Mouse (Mus musculus) embryonic facial prominence, embryonic 11.5 days (tissue): ENCODE measurements around the gene Usb1. TPM values are rescaled to one million over a fixed set of nuclear protein-coding genes. Genes with fewer than 3 reads are reported as not detected.

Source experiments
- ATAC-seq: fragments of 200-750 bp; cut with Nextera tagmentation; replicated peaks from 2 replicates; pipeline ENCODE4 v1.8.0; 2017; ENCODE audit warnings: low read depth; ENCODE audit not compliant: insufficient number of reproducible peaks, low FRiP score, low TSS enrichment
- DNase-seq: peaks from one replicate; pipeline ENCODE4 v3.0.0-alpha.2; 2015; ENCODE audit warnings: low spot score
- H3K27ac ChIP-seq: fragments of 300-500 bp; sonication (generic); replicated peaks from 2 replicates; pipeline ENCODE4 v1.5.1; 2014; ENCODE audit warnings: mild to moderate bottlenecking, low read depth, low read length, control low read depth
- H3K27me3 ChIP-seq: fragments of 300-500 bp; sonication (generic); 2 replicates; pipeline ENCODE4 v1.6.1; 2014; ENCODE audit warnings: mild to moderate bottlenecking, low read length, moderate library complexity, mixed read lengths; ENCODE audit not compliant: control insufficient read depth, insufficient read depth
- H3K36me3 ChIP-seq: fragments of 300-500 bp; sonication (generic); replicated peaks from 2 replicates; pipeline ENCODE4 v1.6.1; 2014; ENCODE audit warnings: low read depth, mild to moderate bottlenecking, low read length, moderate library complexity, mixed read lengths; ENCODE audit not compliant: control insufficient read depth, insufficient read depth
- H3K4me1 ChIP-seq: fragments of 300-500 bp; sonication (generic); 2 replicates; pipeline ENCODE4 v1.6.1; 2014; ENCODE audit warnings: low read length, mixed read lengths; ENCODE audit not compliant: control insufficient read depth, insufficient read depth
- H3K4me2 ChIP-seq: fragments of 300-500 bp; sonication (generic); 2 replicates; pipeline ENCODE4 v1.6.1; 2014; ENCODE audit warnings: low read depth, mild to moderate bottlenecking, control low read depth, low read length, moderate library complexity
- H3K4me3 ChIP-seq: fragments of 300-500 bp; sonication (generic); 2 replicates; pipeline ENCODE4 v1.5.1; 2014; ENCODE audit warnings: low read depth, low read length, control low read depth
- H3K9ac ChIP-seq: fragments of 300-500 bp; sonication (generic); replicated peaks from 2 replicates; pipeline ENCODE4 v1.6.1; 2014; ENCODE audit warnings: mild to moderate bottlenecking, control low read depth, low read length
- H3K9me3 ChIP-seq: fragments of 300-500 bp; sonication (generic); replicated peaks from 2 replicates; pipeline ENCODE4 v1.6.1; 2016; ENCODE audit warnings: mild to moderate bottlenecking, low read length, inconsistent platforms, mixed read lengths; ENCODE audit not compliant: control insufficient read depth
- WGBS: fragments of 180-500 bp; shearing (Covaris S2); extraction: QIAGEN DNeasy Blood & Tissue Kit; methylation state at CpG from one replicate; pipeline ENCODE4 v1.1.7; 2014; 5-methylcytosine and 5-hydroxymethylcytosine counted together
- polyA plus RNA-seq: library from polyadenylated mRNA; unstranded; fragments of >200 nt; fragmentation: Nextera tagmentation; extraction: Ambion mirVana; gene quantifications from 2 replicates; pipeline ENCODE4 v1.2.1, GENCODE M21; 2014

The Usb1 gene
- polyA plus RNA-seq, 1 experiment from 2014 or later: 36.5 TPM

DNA sequence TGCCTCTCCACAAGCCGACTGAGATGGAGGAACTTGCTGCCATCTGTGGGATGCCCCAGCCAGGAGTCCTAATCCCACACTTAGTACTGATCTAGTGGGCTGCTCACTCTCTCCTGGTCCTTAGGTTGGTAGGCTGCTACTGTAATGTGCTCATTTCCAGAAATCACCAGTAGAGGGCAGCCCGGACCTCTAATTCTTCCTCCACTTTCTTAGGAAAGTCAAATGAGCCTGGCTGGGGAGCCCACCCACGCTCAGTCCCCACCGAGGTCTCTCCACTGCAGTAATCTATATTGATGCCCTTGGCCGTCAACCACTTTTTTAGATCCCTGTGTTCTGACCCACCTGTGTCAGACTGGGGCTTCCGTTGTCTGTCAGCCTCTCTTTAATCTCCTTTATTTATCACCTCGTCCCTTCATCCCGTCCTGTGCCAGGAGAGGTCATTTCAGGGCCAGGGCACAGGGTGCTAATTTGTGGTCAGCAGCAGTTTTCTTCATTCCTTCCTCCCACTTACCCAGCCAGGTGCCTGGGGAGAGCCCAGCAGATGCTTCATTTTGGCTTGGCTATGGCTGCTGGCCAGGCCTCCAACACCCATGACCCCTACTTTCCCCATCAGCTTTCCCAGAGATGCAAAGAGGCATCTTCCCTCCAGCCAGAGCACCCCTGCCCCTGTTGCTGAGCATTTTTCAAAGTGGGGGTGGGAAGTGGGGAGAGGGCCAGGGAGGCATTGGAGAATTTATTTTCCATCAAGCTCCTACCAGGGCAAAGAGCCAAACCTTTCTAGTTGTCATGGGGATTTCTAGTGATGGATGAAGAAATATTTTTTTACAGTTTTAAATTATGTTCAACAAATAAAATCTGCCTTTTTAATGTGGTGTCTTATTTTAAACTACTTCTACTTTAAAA is 14.8 kb downstream of the Usb1 start:
- no peak overlapping the region for H3K4me2 ChIP-seq
- peak; percentile 64; the same call in 1 of the 2 replicates for ATAC-seq
- H3K9me3 ChIP-seq: no peaks in the 10 kb centered on the region
- no peak overlapping the region for H3K4me3 ChIP-seq
- peak; percentile 84 for DNase-seq
- H3K36me3 ChIP-seq: no peaks in the 10 kb centered on the region
- 33% methylated on average over 8 of the region's 8 CpGs for WGBS
- H3K4me1 ChIP-seq: no peaks in the 10 kb centered on the region
- H3K27ac ChIP-seq: no peak overlapping the region
- H3K9ac ChIP-seq: no peak overlapping the region
- H3K27me3 ChIP-seq: peaks cover 4% of the 10 kb centered on the region; the same call in 1 of the 2 replicates

- Histone ChIP-seq H3K4me1 (no peaks in the 10 kb centered on the region), H3K4me3 (no peak overlapping the region), H3K9me3 (no peaks in the 10 kb centered on the region), H3K27me3 (peaks cover 4% of the 10 kb centered on the region; the same call in 1 of the 2 replicates), H3K4me2 (no peak overlapping the region; the same call in 1 of the 2 replicates), H3K36me3 (no peaks in the 10 kb centered on the region), H3K27ac (no peak overlapping the region), H3K9ac (no peak overlapping the region)
- ATAC-seq (no peak), DNase-seq (no peak)
- WGBS: 77% methylated on average over 2 of the region's 2 CpGs
These were observed 16.3 kb downstream of the Usb1 start for GRCm38 (mm10) chr8:95348356-95348755.

GRCm38 (mm10) chr8:95348811-95349630 is 16.9 kb downstream of the Usb1 start:
- no peaks in the 10 kb centered on the region for H3K4me1 ChIP-seq
- H3K4me3 ChIP-seq: no peak overlapping the region
- WGBS: 66% methylated on average over 19 of the region's 19 CpGs
- no peak overlapping the region for H3K9ac ChIP-seq
- H3K27me3 ChIP-seq: peaks cover 4% of the 10 kb centered on the region; the same call in 1 of the 2 replicates
- DNase-seq: no peak
- H3K4me2 ChIP-seq: no peak overlapping the region; the same call in 1 of the 2 replicates
- ATAC-seq: no peak
- H3K36me3 ChIP-seq: no peaks in the 10 kb centered on the region
- no peaks in the 10 kb centered on the region for H3K9me3 ChIP-seq
- no peak overlapping the region for H3K27ac ChIP-seq

- no peaks in the 10 kb centered on the region for H3K9me3 ChIP-seq
- 2% methylated on average over 15 of the region's 15 CpGs for WGBS
- H3K27ac ChIP-seq: no peak overlapping the region
- H3K36me3 ChIP-seq: no peaks in the 10 kb centered on the region
- no peak overlapping the region for H3K9ac ChIP-seq
- DNase-seq: peak; percentile 66
- peak overlapping the region; percentile 98 for H3K4me2 ChIP-seq
- ATAC-seq: no peak
- H3K4me1 ChIP-seq: no peaks in the 10 kb centered on the region
- peaks cover 4% of the 10 kb centered on the region; the same call in 1 of the 2 replicates for H3K27me3 ChIP-seq
- H3K4me3 ChIP-seq: peak overlapping the region; percentile 81; the same call in 1 of the 2 replicates
These were observed 19.4 kb downstream of the Usb1 start for GRCm38 (mm10) chr8:95351461-95351860.

GRCm38 (mm10) chr8:95352151-95352870 is 20.2 kb downstream of the Usb1 start, which contains the start of gene Mmp15:
Gene Mmp15, plus strand, starts transcription at chr8:95352268.
- ATAC-seq: peak; percentile 68
- under 1% methylated on average over 80 of the region's 80 CpGs for WGBS

GRCm38 (mm10) chr8:95352871-95353866 is 21.1 kb downstream of the Usb1 start:
- H3K9me3 ChIP-seq: no peaks in the 10 kb centered on the region
- peak overlapping the region; percentile 72; the same call in 1 of the 2 replicates for H3K27ac ChIP-seq
- H3K4me3 ChIP-seq: peak overlapping the region; percentile 81
- H3K4me2 ChIP-seq: peak overlapping the region; percentile 98
- DNase-seq: peak; percentile 70
- peak; percentile 37 for ATAC-seq
- 2% methylated on average over 61 of the region's 62 CpGs for WGBS
- peak overlapping the region; percentile 88 for H3K9ac ChIP-seq
- H3K36me3 ChIP-seq: no peaks in the 10 kb centered on the region
- H3K4me1 ChIP-seq: no peaks in the 10 kb centered on the region
- H3K27me3 ChIP-seq: peaks cover 4% of the 10 kb centered on the region; the same call in 1 of the 2 replicates

More at GRCm38 (mm10) chr8:95352151-95352870, 20.2 kb downstream of the Usb1 start, which contains the start of gene Mmp15:
- DNase-seq: peak; percentile 86
- H3K9me3 ChIP-seq: no peaks in the 10 kb centered on the region
- H3K9ac ChIP-seq: peak within 1 kb of the TSS; percentile 88
- no peaks in the 10 kb centered on the region for H3K4me1 ChIP-seq
- no peaks in the 10 kb centered on the region for H3K36me3 ChIP-seq
- H3K27ac ChIP-seq: peak within 1 kb of the TSS; percentile 72
- H3K4me2 ChIP-seq: peak within 1 kb of the TSS; percentile 98
- peaks cover 4% of the 10 kb centered on the region; the same call in 1 of the 2 replicates for H3K27me3 ChIP-seq
- peak within 1 kb of the TSS; percentile 81 for H3K4me3 ChIP-seq
